Mouse (Mus musculus): ENCODE results near the gene Zfp13. TPM values are rescaled to one million over a fixed set of nuclear protein-coding genes. Genes with fewer than 3 reads are reported as not detected.

Gene Zfp13
- polyA plus RNA-seq, 1 experiment from 2014 or later: 15.6 TPM

DNA sequence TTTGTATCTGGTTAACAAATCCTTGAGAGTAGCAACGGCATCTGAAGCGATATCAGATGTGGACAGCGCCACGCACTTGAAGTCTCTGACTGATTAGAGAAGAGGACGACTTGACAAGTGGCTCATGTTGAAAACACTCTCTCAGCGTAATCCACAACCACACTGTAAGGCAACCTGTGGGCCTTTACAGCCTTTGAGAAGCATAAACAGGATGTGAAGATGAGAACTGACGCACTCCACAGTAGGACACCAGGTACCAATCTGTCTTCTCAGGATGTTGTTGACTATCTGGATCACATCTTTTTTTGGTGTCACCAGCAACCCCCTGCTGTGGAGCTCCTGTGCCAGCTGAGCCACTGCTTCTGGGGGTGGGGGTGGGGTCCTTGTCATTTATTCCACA lies 21.1 kb upstream of the Zfp13 start:
- 51% methylated on average over 7 of the region's 7 CpGs for WGBS
- Histone ChIP-seq H3K36me3 (ENCODE audit: insufficient read depth) (no peaks in the 10 kb centered on the region), H3K27me3 (ENCODE audit: insufficient read depth, low read length) (0 out of 2 replicates have a peak, but pooled peaks cover 12% of the 10 kb centered on the region), H3K9ac (no peak overlapping the region), H3K4me1 (ENCODE audit: insufficient read depth) (no peaks in the 10 kb centered on the region), H3K4me2 (no peak overlapping the region), H3K9me3 (ENCODE audit: low read depth, low read length) (no peaks in the 10 kb centered on the region), H3K27ac (ENCODE audit: low read depth) (no peak overlapping the region), H3K4me3 (ENCODE audit: low read depth, low read length) (no peak overlapping the region)
- no peak for TF ChIP-seq CTCF (IDR thresholded peaks at IDR 0.05; ENCODE audit: low read depth)
- ATAC-seq (ENCODE audit: insufficient read depth): no peak
- DNase-seq: no peak

DNA sequence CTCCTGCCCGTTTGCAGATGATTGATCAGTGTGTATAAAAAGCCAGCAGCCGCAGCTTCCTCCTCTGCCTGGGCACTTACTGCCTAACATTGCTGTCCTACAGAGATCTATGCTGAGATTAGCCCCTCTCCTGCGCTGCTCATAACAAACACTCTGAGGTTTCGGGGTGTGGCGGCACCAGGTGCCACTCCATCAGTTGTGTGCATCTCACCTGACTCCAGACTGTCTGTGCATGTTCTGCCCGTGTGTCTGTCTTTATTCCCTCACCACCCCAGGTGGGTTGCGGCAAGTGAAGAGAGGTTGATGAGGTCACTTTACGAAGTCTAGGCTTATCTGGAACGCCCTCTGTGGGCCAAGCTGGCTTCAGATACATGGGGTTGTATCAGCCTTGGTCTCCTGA lies 17.8 kb upstream of the Zfp13 start:
- Histone ChIP-seq H3K9ac (no peak overlapping the region), H3K36me3 (ENCODE audit: insufficient read depth) (no peaks in the 10 kb centered on the region), H3K4me2 (no peak overlapping the region), H3K4me3 (ENCODE audit: low read depth, low read length) (no peak overlapping the region), H3K9me3 (ENCODE audit: low read depth, low read length) (no peaks in the 10 kb centered on the region), H3K27me3 (ENCODE audit: insufficient read depth, low read length) (0 out of 2 replicates have a peak, but pooled peaks cover 12% of the 10 kb centered on the region), H3K4me1 (ENCODE audit: insufficient read depth) (no peaks in the 10 kb centered on the region), H3K27ac (ENCODE audit: low read depth) (no peak overlapping the region)
- DNase-seq (no peak), ATAC-seq (ENCODE audit: insufficient read depth) (no peak)
- no peak for TF ChIP-seq CTCF (IDR thresholded peaks at IDR 0.05; ENCODE audit: low read depth)
- 30% methylated on average over 9 of the region's 9 CpGs for WGBS

DNA sequence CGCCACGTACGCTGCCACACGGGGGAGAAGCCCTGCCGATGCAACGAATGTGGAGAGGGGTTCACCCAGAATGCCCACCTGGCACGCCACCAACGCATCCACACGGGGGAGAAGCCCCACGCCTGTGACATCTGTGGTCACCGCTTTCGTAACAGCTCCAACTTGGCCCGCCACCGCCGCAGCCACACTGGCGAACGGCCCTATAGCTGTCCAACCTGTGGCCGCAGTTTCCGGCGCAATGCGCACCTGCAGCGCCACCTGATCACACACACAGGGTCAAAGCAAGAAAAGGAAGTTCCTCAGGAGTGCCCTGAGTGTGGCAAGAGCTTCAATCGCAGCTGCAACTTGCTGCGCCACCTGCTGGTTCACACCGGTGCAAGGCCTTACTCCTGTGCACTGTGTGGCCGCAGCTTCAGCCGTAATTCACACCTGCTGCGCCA lies 11.1 kb upstream of the Zfp13 start:
- peak; percentile 80; the same call in 1 of the 2 replicates for ATAC-seq (ENCODE audit: insufficient read depth)
- 76% methylated on average over 28 of the region's 28 CpGs for WGBS

DNA sequence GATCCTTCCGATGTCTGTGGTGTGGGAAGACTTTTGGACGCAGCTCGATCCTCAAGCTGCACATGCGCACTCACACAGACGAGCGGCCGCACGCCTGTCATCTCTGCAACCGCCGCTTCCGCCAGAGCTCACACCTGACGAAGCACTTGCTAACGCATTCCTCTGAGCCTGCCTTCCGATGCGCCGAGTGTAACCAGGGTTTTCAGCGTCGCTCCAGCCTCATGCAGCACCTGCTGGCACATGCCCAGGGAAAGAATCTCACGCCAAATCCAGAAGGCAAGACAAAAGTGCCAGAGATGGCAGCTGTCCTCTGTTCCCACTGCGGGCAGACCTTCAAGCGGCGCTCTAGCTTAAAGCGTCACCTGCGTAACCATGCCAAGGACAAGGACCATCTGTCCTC lies 10.3 kb upstream of the Zfp13 start:
- Histone ChIP-seq H3K9me3 (ENCODE audit: low read depth, low read length) (no peaks in the 10 kb centered on the region), H3K4me2 (no peak overlapping the region), H3K4me3 (ENCODE audit: low read depth, low read length) (no peak overlapping the region), H3K27ac (ENCODE audit: low read depth) (no peak overlapping the region), H3K27me3 (ENCODE audit: insufficient read depth, low read length) (no peaks in the 10 kb centered on the region), H3K36me3 (ENCODE audit: insufficient read depth) (no peaks in the 10 kb centered on the region), H3K9ac (no peak overlapping the region), H3K4me1 (ENCODE audit: insufficient read depth) (no peaks in the 10 kb centered on the region)
- WGBS: 82% methylated on average over 24 of the region's 24 CpGs
- no peak for TF ChIP-seq CTCF (IDR thresholded peaks at IDR 0.05; ENCODE audit: low read depth)
- DNase-seq: no peak
- no peak for ATAC-seq (ENCODE audit: insufficient read depth)

More for the DNA sequence above, 11.1 kb upstream of the Zfp13 start:
- Histone ChIP-seq H3K36me3 (ENCODE audit: insufficient read depth) (no peaks in the 10 kb centered on the region), H3K9me3 (ENCODE audit: low read depth, low read length) (no peaks in the 10 kb centered on the region), H3K27ac (ENCODE audit: low read depth) (no peak overlapping the region), H3K27me3 (ENCODE audit: insufficient read depth, low read length) (no peaks in the 10 kb centered on the region), H3K4me2 (no peak overlapping the region), H3K4me1 (ENCODE audit: insufficient read depth) (no peaks in the 10 kb centered on the region), H3K9ac (no peak overlapping the region), H3K4me3 (ENCODE audit: low read depth, low read length) (no peak overlapping the region)
- peak; percentile 83 for TF ChIP-seq CTCF (IDR thresholded peaks at IDR 0.05; ENCODE audit: low read depth)
- DNase-seq: peak; percentile 79

DNA sequence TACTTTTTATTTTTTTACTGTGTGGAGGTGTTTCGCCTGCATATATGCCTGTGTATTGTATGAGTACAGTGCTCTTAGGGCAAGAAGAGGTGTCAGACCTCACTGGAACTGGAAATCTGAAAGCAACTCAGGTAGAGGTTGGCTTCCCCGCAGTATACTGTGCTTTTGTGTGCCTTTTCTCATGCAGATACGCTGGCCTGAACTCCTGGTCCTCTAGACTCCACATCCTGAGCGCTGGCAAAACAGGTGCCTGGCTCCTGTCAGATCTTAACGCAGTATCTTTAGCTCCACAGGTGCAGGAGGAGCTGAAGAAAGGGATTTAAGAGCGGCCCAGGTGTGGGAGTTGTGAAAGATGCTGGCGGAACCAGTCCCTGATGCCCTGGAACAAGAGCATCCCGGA lies 5.9 kb upstream of the Zfp13 start:
- ATAC-seq (ENCODE audit: insufficient read depth) (no peak), DNase-seq (no peak)
- no peak overlapping the region for H3K4me3 ChIP-seq (ENCODE audit: low read depth, low read length)
- 80% methylated on average over 8 of the region's 8 CpGs for WGBS
- H3K36me3 ChIP-seq (ENCODE audit: insufficient read depth): no peaks in the 10 kb centered on the region
- no peak for TF ChIP-seq CTCF (IDR thresholded peaks at IDR 0.05; ENCODE audit: low read depth)
- no peaks in the 10 kb centered on the region for H3K9me3 ChIP-seq (ENCODE audit: low read depth, low read length)
- no peak overlapping the region for H3K27ac ChIP-seq (ENCODE audit: low read depth)
- H3K9ac ChIP-seq: no peak overlapping the region
- H3K4me1 ChIP-seq (ENCODE audit: insufficient read depth): no peaks in the 10 kb centered on the region
- no peak overlapping the region for H3K4me2 ChIP-seq
- H3K27me3 ChIP-seq (ENCODE audit: insufficient read depth, low read length): no peaks in the 10 kb centered on the region

DNA sequence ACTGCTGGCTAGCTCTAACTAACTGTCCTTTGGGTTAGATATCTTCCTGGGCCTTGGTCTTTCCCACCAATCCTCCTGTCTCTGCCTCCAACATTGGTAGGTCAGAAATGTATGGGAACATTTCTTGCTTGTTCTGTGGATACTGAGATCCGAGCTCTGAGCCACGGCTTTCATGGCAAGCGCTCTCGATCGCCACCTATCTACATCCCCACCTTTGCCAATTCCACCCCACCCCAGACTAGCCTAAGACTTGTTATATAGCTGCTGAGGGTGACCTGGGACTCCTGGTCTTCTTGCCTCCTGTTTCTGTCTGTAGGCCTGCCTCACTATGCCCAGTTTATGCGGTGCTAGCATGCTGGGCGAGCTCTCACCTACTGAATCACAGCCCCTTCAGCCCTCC lies 5.1 kb upstream of the Zfp13 start:
- no peaks in the 10 kb centered on the region for H3K9me3 ChIP-seq (ENCODE audit: low read depth, low read length)
- ATAC-seq (ENCODE audit: insufficient read depth) (no peak), DNase-seq (no peak)
- no peak overlapping the region for H3K27ac ChIP-seq (ENCODE audit: low read depth)
- H3K36me3 ChIP-seq (ENCODE audit: insufficient read depth): no peaks in the 10 kb centered on the region
- no peak overlapping the region for H3K9ac ChIP-seq
- no peak for TF ChIP-seq CTCF (IDR thresholded peaks at IDR 0.05; ENCODE audit: low read depth)
- H3K4me3 ChIP-seq (ENCODE audit: low read depth, low read length): no peak overlapping the region
- H3K4me1 ChIP-seq (ENCODE audit: insufficient read depth): 0 out of 2 replicates have a peak, but pooled peaks cover 5% of the 10 kb centered on the region
- 69% methylated on average over 7 of the region's 7 CpGs for WGBS
- H3K4me2 ChIP-seq: no peak overlapping the region
- H3K27me3 ChIP-seq (ENCODE audit: insufficient read depth, low read length): no peaks in the 10 kb centered on the region

DNA sequence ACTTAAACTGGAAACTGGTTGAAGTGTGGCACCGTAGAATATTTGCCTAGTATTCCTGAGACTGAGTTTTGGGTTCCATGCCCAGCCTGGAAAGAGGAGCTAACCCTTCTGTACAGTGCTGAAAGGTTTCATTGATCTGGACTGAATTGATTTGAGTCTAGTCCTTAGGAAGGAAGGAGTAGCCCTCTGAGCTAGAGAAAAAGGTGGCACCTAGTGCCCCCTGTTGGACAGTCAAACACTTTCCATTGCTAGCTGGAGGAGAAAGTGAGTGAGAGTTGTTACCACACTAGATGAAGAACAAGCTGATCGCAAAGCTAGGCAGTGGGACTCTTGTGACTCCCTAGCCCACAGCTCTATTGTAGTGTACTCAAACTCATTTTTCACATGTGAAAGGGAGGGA lies 4.3 kb upstream of the Zfp13 start:
- Histone ChIP-seq H3K4me1 (ENCODE audit: insufficient read depth) (0 out of 2 replicates have a peak, but pooled peaks cover 5% of the 10 kb centered on the region), H3K9me3 (ENCODE audit: low read depth, low read length) (no peaks in the 10 kb centered on the region), H3K36me3 (ENCODE audit: insufficient read depth) (no peaks in the 10 kb centered on the region), H3K9ac (no peak overlapping the region), H3K27ac (ENCODE audit: low read depth) (no peak overlapping the region), H3K4me2 (no peak overlapping the region), H3K4me3 (ENCODE audit: low read depth, low read length) (no peak overlapping the region), H3K27me3 (ENCODE audit: insufficient read depth, low read length) (no peaks in the 10 kb centered on the region)
- WGBS: 67% methylated on average over 2 of the region's 2 CpGs
- peak; percentile 63 for TF ChIP-seq CTCF (IDR thresholded peaks at IDR 0.05; ENCODE audit: low read depth)
- DNase-seq (peak; percentile 68), ATAC-seq (ENCODE audit: insufficient read depth) (no peak)

DNA sequence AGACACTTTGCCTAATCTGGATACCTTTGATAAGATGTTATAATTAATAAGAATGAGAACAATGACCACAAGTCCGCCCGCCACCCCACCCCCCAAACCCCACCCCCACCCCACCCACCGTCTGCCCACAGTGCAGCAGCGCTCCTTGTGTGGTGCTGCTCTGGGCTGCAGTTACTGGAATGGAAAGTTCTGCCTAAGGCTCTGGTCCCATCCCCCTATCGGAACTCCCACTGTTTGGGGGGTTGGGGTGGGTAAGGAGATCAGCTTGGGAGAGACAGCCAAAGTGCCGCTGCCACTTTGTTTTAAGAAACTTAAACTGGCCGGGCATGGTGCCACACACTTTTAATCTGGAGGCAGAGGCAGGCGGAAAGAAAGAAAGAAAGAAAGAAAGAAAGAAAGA lies 3.8 kb upstream of the Zfp13 start:
- no peak overlapping the region for H3K4me2 ChIP-seq
- no peak for TF ChIP-seq CTCF (IDR thresholded peaks at IDR 0.05; ENCODE audit: low read depth)
- WGBS: 38% methylated on average over 8 of the region's 8 CpGs
- H3K4me1 ChIP-seq (ENCODE audit: insufficient read depth): 0 out of 2 replicates have a peak, but pooled peaks cover 5% of the 10 kb centered on the region
- no peak overlapping the region for H3K27ac ChIP-seq (ENCODE audit: low read depth)
- DNase-seq: no peak
- H3K9me3 ChIP-seq (ENCODE audit: low read depth, low read length): no peaks in the 10 kb centered on the region
- H3K36me3 ChIP-seq (ENCODE audit: insufficient read depth): no peaks in the 10 kb centered on the region
- H3K27me3 ChIP-seq (ENCODE audit: insufficient read depth, low read length): no peaks in the 10 kb centered on the region
- no peak for ATAC-seq (ENCODE audit: insufficient read depth)
- no peak overlapping the region for H3K4me3 ChIP-seq (ENCODE audit: low read depth, low read length)
- H3K9ac ChIP-seq: no peak overlapping the region

Data from lung, embryonic 14.5 days (tissue).